Mouse (Mus musculus): Measurements from ENCODE around the gene Apol6.

DNA sequence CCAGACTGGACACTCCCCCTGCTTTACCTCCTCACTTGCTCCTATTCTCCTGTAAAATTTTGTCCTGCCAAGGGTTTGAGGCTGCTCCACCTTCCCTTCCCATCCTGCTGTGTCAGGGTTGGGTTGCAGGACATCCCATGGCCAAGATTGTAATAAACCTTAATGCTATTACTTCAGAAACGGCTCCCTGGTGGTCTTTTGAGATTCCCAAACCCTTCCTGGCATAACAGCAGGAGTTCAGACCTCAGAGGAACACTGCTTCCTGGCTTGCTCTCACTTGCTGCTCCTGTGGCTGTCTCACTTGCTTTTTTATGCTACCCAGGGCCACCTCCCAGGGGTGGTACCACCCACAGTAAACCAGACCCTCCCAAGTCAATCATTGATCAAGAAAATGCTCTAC, 7.6 kb downstream of the Apol6 start:
- TF ChIP-seq CTCF (IDR thresholded peaks at IDR 0.05; ENCODE audit: low read depth) (no peak), EP300 (optimal IDR thresholded peaks at IDR 0.05) (no peak)
